Mouse (Mus musculus) kidney, postnatal 0 days (tissue): Measurements from ENCODE around the gene Tbxas1. TPM values are rescaled to one million over a fixed set of nuclear protein-coding genes. Genes with fewer than 3 reads are reported as not detected.

Source experiments
- ATAC-seq: fragments of 200-750 bp; cut with Nextera tagmentation; replicated peaks from 2 replicates; pipeline ENCODE4 v1.8.0; 2017; ENCODE audit warnings: low read depth, moderate number of reproducible peaks, moderate TSS enrichment, moderate library complexity; ENCODE audit not compliant: low FRiP score
- DNase-seq: peaks from one replicate; pipeline ENCODE4 v3.0.0-alpha.2; 2016; ENCODE audit warnings: low spot score
- H3K27ac ChIP-seq: fragments of 300-500 bp; sonication (generic); 2 replicates; pipeline ENCODE4 v1.5.1; 2014; ENCODE audit warnings: mild to moderate bottlenecking
- H3K27me3 ChIP-seq: fragments of 300-500 bp; sonication (generic); 2 replicates; pipeline ENCODE4 v1.6.1; 2014; ENCODE audit warnings: low read length, mixed read lengths; ENCODE audit not compliant: insufficient read depth
- H3K36me3 ChIP-seq: fragments of 300-500 bp; sonication (generic); 2 replicates; pipeline ENCODE4 v1.6.1; 2014; ENCODE audit warnings: low read length, mixed read lengths; ENCODE audit not compliant: insufficient read depth
- H3K4me1 ChIP-seq: fragments of 300-500 bp; sonication (generic); replicated peaks from 2 replicates; pipeline ENCODE4 v1.6.1; 2014; ENCODE audit warnings: antibody characterized with exemption, low read length, mixed read lengths; ENCODE audit not compliant: insufficient read depth
- H3K4me2 ChIP-seq: fragments of 300-500 bp; sonication (generic); 2 replicates; pipeline ENCODE4 v1.6.1; 2014; ENCODE audit warnings: mild to moderate bottlenecking, low read length, moderate library complexity, mixed read lengths
- H3K4me3 ChIP-seq: fragments of 300-500 bp; sonication (generic); replicated peaks from 2 replicates; pipeline ENCODE4 v1.5.1; 2014; ENCODE audit warnings: low read depth, low read length
- H3K9ac ChIP-seq: fragments of 300-500 bp; sonication (generic); 2 replicates; pipeline ENCODE4 v1.6.1; 2014; ENCODE audit warnings: low read depth, low read length
- H3K9me3 ChIP-seq: fragments of 300-500 bp; sonication (generic); replicated peaks from 2 replicates; pipeline ENCODE4 v1.6.1; 2016; ENCODE audit warnings: low read length, inconsistent platforms, mixed read lengths
- CTCF ChIP-seq: IDR thresholded peaks from 2 replicates; pipeline ENCODE4 v1.5.1; 2016; ENCODE audit warnings: antibody characterized with exemption, low read depth, mild to moderate bottlenecking, moderate library complexity
- WGBS: fragments of 180-500 bp; shearing (Covaris S2); extraction: QIAGEN DNeasy Blood & Tissue Kit; methylation state at CpG from one replicate; pipeline ENCODE4 v1.1.7; 2014; 5-methylcytosine and 5-hydroxymethylcytosine counted together
- polyA plus RNA-seq: library from polyadenylated mRNA; unstranded; fragments of >200 nt; fragmentation: Nextera tagmentation; extraction: Ambion mirVana; gene quantifications from 2 replicates; pipeline ENCODE4 v1.2.1, GENCODE M21; 2015

Gene Tbxas1
- polyA plus RNA-seq, 1 experiment from 2014 or later: 10.5 TPM

DNA sequence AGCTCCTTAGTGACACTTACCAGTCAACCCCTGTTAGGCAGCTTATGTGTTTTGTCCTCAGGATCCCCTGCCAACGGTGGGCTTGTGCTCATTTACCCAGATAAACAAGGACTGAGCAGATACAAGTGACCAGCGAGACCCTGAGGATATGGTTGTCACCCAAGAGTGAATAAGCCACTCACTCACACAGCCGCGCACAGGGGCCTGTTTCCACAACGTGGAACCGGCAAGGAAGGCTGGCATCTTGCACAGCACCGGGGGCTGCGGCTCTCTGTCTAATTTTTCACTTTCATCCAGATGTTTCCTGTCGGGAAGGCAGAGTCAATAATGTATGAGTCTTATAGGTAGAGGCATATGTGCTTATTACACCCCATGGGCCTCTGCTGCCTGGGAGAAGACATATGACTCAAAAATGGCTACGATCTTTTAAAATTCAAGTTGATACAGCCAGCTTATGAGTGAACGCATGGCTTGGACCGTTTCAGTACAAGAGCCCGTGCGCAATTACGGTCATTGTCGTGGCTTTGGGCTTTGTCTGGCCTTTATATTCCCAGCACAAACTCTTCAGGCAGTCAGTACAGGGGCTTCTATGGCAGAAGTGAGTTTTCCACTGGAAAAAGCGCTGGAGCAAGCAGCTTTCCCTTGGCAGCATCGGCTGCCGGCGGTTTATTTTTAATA lies 130.2 kb downstream of the Tbxas1 start:
- no peak for TF ChIP-seq CTCF
- no peaks in the 10 kb centered on the region for H3K36me3 ChIP-seq
- no peak overlapping the region for H3K4me3 ChIP-seq
- no peaks in the 10 kb centered on the region for H3K9me3 ChIP-seq
- H3K27ac ChIP-seq: no peak overlapping the region
- ATAC-seq (no peak), DNase-seq (no peak)
- H3K27me3 ChIP-seq: no peaks in the 10 kb centered on the region
- WGBS: 49% methylated on average over 20 of the region's 20 CpGs
- no peak overlapping the region for H3K4me2 ChIP-seq
- H3K4me1 ChIP-seq: peaks cover 13% of the 10 kb centered on the region; the same call in 1 of the 2 replicates
- no peak overlapping the region for H3K9ac ChIP-seq

- Histone ChIP-seq H3K4me2 (no peak overlapping the region), H3K27me3 (no peaks in the 10 kb centered on the region), H3K9ac (no peak overlapping the region), H3K36me3 (no peaks in the 10 kb centered on the region), H3K27ac (no peak overlapping the region), H3K9me3 (no peaks in the 10 kb centered on the region), H3K4me3 (no peak overlapping the region), H3K4me1 (peaks cover 13% of the 10 kb centered on the region; the same call in 1 of the 2 replicates)
- 74% methylated on average over 5 of the region's 5 CpGs for WGBS
- no peak for DNase-seq
- no peak for ATAC-seq
- no peak for TF ChIP-seq CTCF
Measured at GRCm38 (mm10) chr6:39005945-39006572, 130.9 kb downstream of the Tbxas1 start.

DNA sequence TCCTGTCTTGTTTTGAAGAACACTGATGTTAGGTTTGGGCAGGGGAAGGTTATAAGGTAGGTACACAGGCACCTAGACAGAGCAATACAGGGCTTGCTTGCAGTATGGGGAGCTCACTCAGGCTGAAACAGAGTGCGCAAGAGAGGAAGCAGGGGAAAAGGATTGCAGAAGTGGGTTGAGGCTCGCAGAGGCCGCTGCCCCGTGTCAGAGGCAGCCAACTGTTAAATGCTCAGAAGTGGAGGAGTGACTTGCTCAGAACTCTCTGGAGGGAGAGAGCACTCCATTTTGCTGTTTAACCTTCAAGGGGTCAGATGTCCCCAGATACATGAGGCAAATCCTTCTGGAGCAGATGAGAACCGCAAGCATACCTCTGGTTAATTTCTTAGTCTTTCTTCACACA lies 132.0 kb downstream of the Tbxas1 start:
- H3K4me3 ChIP-seq: no peak overlapping the region
- 16% methylated on average over 5 of the region's 5 CpGs for WGBS
- peak; percentile 69 for ATAC-seq
- no peaks in the 10 kb centered on the region for H3K27me3 ChIP-seq
- peak; percentile 82 for DNase-seq
- H3K9ac ChIP-seq: no peak overlapping the region
- H3K9me3 ChIP-seq: no peaks in the 10 kb centered on the region
- H3K4me1 ChIP-seq: peaks cover 13% of the 10 kb centered on the region; the same call in 1 of the 2 replicates
- peak overlapping the region; percentile 58 for H3K27ac ChIP-seq
- TF ChIP-seq CTCF: 0 out of 2 replicates have a peak, but pooled peaks have one; percentile 2
- H3K36me3 ChIP-seq: no peaks in the 10 kb centered on the region
- no peak overlapping the region for H3K4me2 ChIP-seq

DNA sequence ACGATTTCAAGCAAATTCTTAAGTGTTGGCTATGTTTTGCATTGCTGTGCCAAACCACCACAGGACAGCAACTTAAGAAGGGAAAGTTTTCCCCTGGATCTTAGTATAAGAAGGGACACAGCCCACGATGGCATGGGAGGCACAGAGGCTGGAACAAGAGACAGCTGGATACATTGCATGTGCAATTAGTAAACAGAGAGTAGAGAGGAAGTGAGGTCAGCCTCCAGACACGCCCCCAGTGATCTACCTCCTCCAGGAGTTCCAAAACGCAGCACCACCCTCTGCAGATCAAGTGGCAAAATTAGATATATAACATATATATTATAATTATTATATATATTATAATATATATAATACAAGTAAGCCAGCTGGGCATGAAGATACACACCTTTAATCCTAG lies 132.9 kb downstream of the Tbxas1 start:
- Histone ChIP-seq H3K27ac (peak overlapping the region; percentile 58; the same call in 1 of the 2 replicates), H3K4me1 (peaks cover 8% of the 10 kb centered on the region; the same call in 1 of the 2 replicates), H3K9me3 (no peaks in the 10 kb centered on the region), H3K36me3 (no peaks in the 10 kb centered on the region), H3K4me2 (no peak overlapping the region), H3K9ac (no peak overlapping the region), H3K4me3 (no peak overlapping the region), H3K27me3 (no peaks in the 10 kb centered on the region)
- TF ChIP-seq CTCF: no peak
- no peak for DNase-seq
- no peak for ATAC-seq
- WGBS: 53% methylated on average over 4 of the region's 4 CpGs

DNA sequence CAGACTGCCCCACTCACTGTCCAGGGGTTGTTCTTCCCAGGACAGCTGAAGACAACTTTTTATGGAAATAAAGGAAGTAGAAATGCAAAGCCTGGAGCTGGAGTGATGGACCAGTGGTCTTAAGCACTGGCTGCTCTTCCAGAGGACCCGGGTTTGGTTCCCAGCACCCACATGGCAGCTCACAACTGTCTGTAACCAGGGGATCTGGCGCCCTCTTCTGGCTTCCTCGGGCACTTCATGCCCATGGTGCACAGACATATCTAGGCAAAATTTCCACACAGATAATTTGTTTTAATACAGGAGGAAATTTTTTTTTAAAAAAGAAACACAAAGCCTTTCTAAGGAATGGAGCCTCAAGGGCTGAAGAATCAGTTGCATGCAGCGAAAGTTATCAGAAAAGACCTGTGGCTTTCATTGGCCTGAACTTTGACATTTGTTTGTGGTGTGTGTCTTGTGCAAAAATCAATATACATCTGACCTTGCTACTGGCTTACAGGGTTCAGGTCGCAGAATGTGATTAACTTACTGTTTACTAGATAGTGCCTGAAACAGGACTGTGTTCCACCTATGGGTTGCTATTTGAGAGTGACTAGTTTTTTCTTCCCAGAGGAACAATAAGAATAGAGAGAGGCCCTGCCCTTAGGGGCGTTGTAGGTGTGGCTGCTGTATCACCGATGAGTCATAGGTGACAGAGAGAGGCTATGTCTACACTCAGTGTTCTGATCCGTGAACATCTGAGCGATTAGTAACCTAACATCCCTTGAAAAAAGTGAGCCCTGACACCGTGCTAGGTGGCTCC lies 138.0 kb downstream of the Tbxas1 start:
- no peak overlapping the region for H3K27ac ChIP-seq
- TF ChIP-seq CTCF: 0 out of 2 replicates have a peak, but pooled peaks have one; percentile 13
- ATAC-seq (no peak; the same call in 1 of the 2 replicates), DNase-seq (no peak)
- H3K27me3 ChIP-seq: no peaks in the 10 kb centered on the region
- H3K4me3 ChIP-seq: no peak overlapping the region
- H3K4me2 ChIP-seq: no peak overlapping the region
- no peaks in the 10 kb centered on the region for H3K4me1 ChIP-seq
- H3K9ac ChIP-seq: no peak overlapping the region
- WGBS: 83% methylated on average over 10 of the region's 10 CpGs
- no peaks in the 10 kb centered on the region for H3K36me3 ChIP-seq
- H3K9me3 ChIP-seq: no peaks in the 10 kb centered on the region

- Histone ChIP-seq H3K27me3 (no peaks in the 10 kb centered on the region), H3K9me3 (no peaks in the 10 kb centered on the region), H3K27ac (no peak overlapping the region), H3K4me2 (no peak overlapping the region), H3K4me3 (no peak overlapping the region), H3K36me3 (no peaks in the 10 kb centered on the region), H3K9ac (no peak overlapping the region), H3K4me1 (no peaks in the 10 kb centered on the region)
- DNase-seq: no peak
- no peak for ATAC-seq
- TF ChIP-seq CTCF: no peak
- 77% methylated on average over 11 of the region's 11 CpGs for WGBS
Measured at GRCm38 (mm10) chr6:39017942-39018341, 142.7 kb downstream of the Tbxas1 start.
